Mouse (Mus musculus): ENCODE measurements at regions not wholly inside any gene's neighbourhood (a gene's known extent, or its start where the extent isn't known, plus 50 kb on each side); places are given as distances from the start of the nearest gene placed in this dataset.

GRCm38 (mm10) chr9:61144685-61145318, 227.4 kb upstream of the Tle3 start:
- no peaks in the 10 kb centered on the region for H3K36me3 ChIP-seq (ENCODE audit: control insufficient read depth, insufficient read depth, low read length)
- peak; percentile 61 for ATAC-seq
- no peaks in the 10 kb centered on the region for H3K4me1 ChIP-seq (ENCODE audit: control insufficient read depth, insufficient read depth, low read length)

GRCm38 (mm10) chr9:61145738-61146137, 226.4 kb upstream of the Tle3 start:
- Histone ChIP-seq H3K4me3 (ENCODE audit: low read depth, low read length) (no peak overlapping the region), H3K27me3 (replicated peaks; ENCODE audit: control insufficient read depth, insufficient read depth, low read length) (peaks cover 7% of the 10 kb centered on the region; the same call in 1 of the 2 replicates), H3K27ac (ENCODE audit: low read depth, low read length) (no peak overlapping the region), H3K4me1 (ENCODE audit: control insufficient read depth, insufficient read depth, low read length) (no peaks in the 10 kb centered on the region), H3K4me2 (ENCODE audit: low read length) (no peak overlapping the region), H3K36me3 (ENCODE audit: control insufficient read depth, insufficient read depth, low read length) (no peaks in the 10 kb centered on the region), H3K9me3 (replicated peaks; ENCODE audit: control insufficient read depth, low read length) (no peaks in the 10 kb centered on the region), H3K9ac (ENCODE audit: low read length) (no peak overlapping the region)
- 85% methylated on average over 8 of the region's 8 CpGs for WGBS
- no peak for ATAC-seq
- no peak for DNase-seq (ENCODE audit: low spot score)

More at GRCm38 (mm10) chr9:61144685-61145318, 227.4 kb upstream of the Tle3 start:
- 20% methylated on average over 11 of the region's 11 CpGs for WGBS
- no peak overlapping the region for H3K9ac ChIP-seq (ENCODE audit: low read length)
- H3K4me2 ChIP-seq (ENCODE audit: low read length) = no peak overlapping the region
- no peak overlapping the region for H3K27ac ChIP-seq (ENCODE audit: low read depth, low read length)
- H3K27me3 ChIP-seq (replicated peaks; ENCODE audit: control insufficient read depth, insufficient read depth, low read length) = peaks cover 7% of the 10 kb centered on the region; the same call in 1 of the 2 replicates
- no peaks in the 10 kb centered on the region for H3K9me3 ChIP-seq (replicated peaks; ENCODE audit: control insufficient read depth, low read length)
- peak; percentile 84 for DNase-seq (ENCODE audit: low spot score)
- H3K4me3 ChIP-seq (ENCODE audit: low read depth, low read length) = no peak overlapping the region

GRCm38 (mm10) chr9:61151201-61151600, 221.0 kb upstream of the Tle3 start:
- Histone ChIP-seq H3K4me2 (ENCODE audit: low read length) (no peak overlapping the region), H3K36me3 (ENCODE audit: control insufficient read depth, insufficient read depth, low read length) (no peaks in the 10 kb centered on the region), H3K27ac (ENCODE audit: low read depth, low read length) (no peak overlapping the region), H3K4me3 (ENCODE audit: low read depth, low read length) (no peak overlapping the region), H3K9me3 (replicated peaks; ENCODE audit: control insufficient read depth, low read length) (no peaks in the 10 kb centered on the region), H3K27me3 (replicated peaks; ENCODE audit: control insufficient read depth, insufficient read depth, low read length) (0 out of 2 replicates have a peak, but pooled peaks cover 9% of the 10 kb centered on the region), H3K9ac (ENCODE audit: low read length) (no peak overlapping the region), H3K4me1 (ENCODE audit: control insufficient read depth, insufficient read depth, low read length) (peaks cover 11% of the 10 kb centered on the region)
- ATAC-seq = no peak
- DNase-seq (ENCODE audit: low spot score) = no peak
- 79% methylated on average over 4 of the region's 4 CpGs for WGBS

- DNase-seq (ENCODE audit: low spot score) = no peak
- ATAC-seq = no peak
- Histone ChIP-seq H3K9ac (ENCODE audit: low read length) (no peak overlapping the region), H3K4me1 (ENCODE audit: control insufficient read depth, insufficient read depth, low read length) (peaks cover 11% of the 10 kb centered on the region), H3K4me3 (ENCODE audit: low read depth, low read length) (no peak overlapping the region), H3K36me3 (ENCODE audit: control insufficient read depth, insufficient read depth, low read length) (no peaks in the 10 kb centered on the region), H3K9me3 (replicated peaks; ENCODE audit: control insufficient read depth, low read length) (0 out of 2 replicates have a peak, but pooled peaks cover 2% of the 10 kb centered on the region), H3K27ac (ENCODE audit: low read depth, low read length) (no peak overlapping the region), H3K27me3 (replicated peaks; ENCODE audit: control insufficient read depth, insufficient read depth, low read length) (0 out of 2 replicates have a peak, but pooled peaks cover 6% of the 10 kb centered on the region), H3K4me2 (ENCODE audit: low read length) (no peak overlapping the region)
- 46% methylated on average over 12 of the region's 12 CpGs for WGBS
These were observed 220.2 kb upstream of the Tle3 start for GRCm38 (mm10) chr9:61151901-61152337.

- Histone ChIP-seq H3K4me2 (ENCODE audit: low read length) (no peak overlapping the region), H3K4me1 (ENCODE audit: control insufficient read depth, insufficient read depth, low read length) (peaks cover 13% of the 10 kb centered on the region), H3K36me3 (ENCODE audit: control insufficient read depth, insufficient read depth, low read length) (no peaks in the 10 kb centered on the region), H3K27me3 (replicated peaks; ENCODE audit: control insufficient read depth, insufficient read depth, low read length) (0 out of 2 replicates have a peak, but pooled peaks cover 10% of the 10 kb centered on the region), H3K4me3 (ENCODE audit: low read depth, low read length) (no peak overlapping the region), H3K27ac (ENCODE audit: low read depth, low read length) (no peak overlapping the region), H3K9ac (ENCODE audit: low read length) (no peak overlapping the region), H3K9me3 (replicated peaks; ENCODE audit: control insufficient read depth, low read length) (0 out of 2 replicates have a peak, but pooled peaks cover 3% of the 10 kb centered on the region)
- WGBS = 4% methylated on average over 6 of the region's 6 CpGs
- ATAC-seq (no peak), DNase-seq (ENCODE audit: low spot score) (peak; percentile 51)
These were observed 217.4 kb upstream of the Tle3 start for GRCm38 (mm10) chr9:61154721-61155120.

GRCm38 (mm10) chr9:61155851-61156250, 216.3 kb upstream of the Tle3 start:
- no peaks in the 10 kb centered on the region for H3K36me3 ChIP-seq (ENCODE audit: control insufficient read depth, insufficient read depth, low read length)
- H3K4me3 ChIP-seq (ENCODE audit: low read depth, low read length) = no peak overlapping the region
- no peak overlapping the region for H3K27ac ChIP-seq (ENCODE audit: low read depth, low read length)
- 69% methylated on average over 14 of the region's 14 CpGs for WGBS
- no peak overlapping the region for H3K9ac ChIP-seq (ENCODE audit: low read length)
- 0 out of 2 replicates have a peak, but pooled peaks cover 3% of the 10 kb centered on the region for H3K9me3 ChIP-seq (replicated peaks; ENCODE audit: control insufficient read depth, low read length)
- ATAC-seq (no peak), DNase-seq (ENCODE audit: low spot score) (no peak)
- H3K4me2 ChIP-seq (ENCODE audit: low read length) = no peak overlapping the region
- H3K4me1 ChIP-seq (ENCODE audit: control insufficient read depth, insufficient read depth, low read length) = peaks cover 13% of the 10 kb centered on the region
- 0 out of 2 replicates have a peak, but pooled peaks cover 10% of the 10 kb centered on the region for H3K27me3 ChIP-seq (replicated peaks; ENCODE audit: control insufficient read depth, insufficient read depth, low read length)

- H3K4me1 ChIP-seq (ENCODE audit: control insufficient read depth, insufficient read depth, low read length) = peaks cover 25% of the 10 kb centered on the region
- no peak overlapping the region for H3K27ac ChIP-seq (ENCODE audit: low read depth, low read length)
- no peak overlapping the region for H3K4me3 ChIP-seq (ENCODE audit: low read depth, low read length)
- ATAC-seq (no peak), DNase-seq (ENCODE audit: low spot score) (no peak)
- WGBS = 73% methylated on average over 10 of the region's 10 CpGs
- 0 out of 2 replicates have a peak, but pooled peaks cover 4% of the 10 kb centered on the region for H3K27me3 ChIP-seq (replicated peaks; ENCODE audit: control insufficient read depth, insufficient read depth, low read length)
- H3K9ac ChIP-seq (ENCODE audit: low read length) = no peak overlapping the region
- 0 out of 2 replicates have a peak, but pooled peaks cover 3% of the 10 kb centered on the region for H3K9me3 ChIP-seq (replicated peaks; ENCODE audit: control insufficient read depth, low read length)
- H3K36me3 ChIP-seq (ENCODE audit: control insufficient read depth, insufficient read depth, low read length) = no peaks in the 10 kb centered on the region
- no peak overlapping the region for H3K4me2 ChIP-seq (ENCODE audit: low read length)
These were observed 213.9 kb upstream of the Tle3 start for GRCm38 (mm10) chr9:61158192-61158770.

- Histone ChIP-seq H3K9ac (ENCODE audit: low read length) (no peak overlapping the region), H3K27ac (ENCODE audit: low read depth, low read length) (no peak overlapping the region), H3K4me3 (ENCODE audit: low read depth, low read length) (no peak overlapping the region), H3K4me1 (ENCODE audit: control insufficient read depth, insufficient read depth, low read length) (peaks cover 25% of the 10 kb centered on the region), H3K4me2 (ENCODE audit: low read length) (no peak overlapping the region), H3K9me3 (replicated peaks; ENCODE audit: control insufficient read depth, low read length) (0 out of 2 replicates have a peak, but pooled peaks cover 3% of the 10 kb centered on the region), H3K36me3 (ENCODE audit: control insufficient read depth, insufficient read depth, low read length) (no peaks in the 10 kb centered on the region), H3K27me3 (replicated peaks; ENCODE audit: control insufficient read depth, insufficient read depth, low read length) (0 out of 2 replicates have a peak, but pooled peaks cover 4% of the 10 kb centered on the region)
- WGBS = 35% methylated on average over 2 of the region's 2 CpGs
- peak; percentile 22 for DNase-seq (ENCODE audit: low spot score)
- ATAC-seq = no peak
These were observed 213.0 kb upstream of the Tle3 start for GRCm38 (mm10) chr9:61159159-61159558.

- Histone ChIP-seq H3K9ac (ENCODE audit: low read length) (no peak overlapping the region), H3K4me1 (ENCODE audit: control insufficient read depth, insufficient read depth, low read length) (peaks cover 22% of the 10 kb centered on the region), H3K4me3 (ENCODE audit: low read depth, low read length) (no peak overlapping the region), H3K27me3 (replicated peaks; ENCODE audit: control insufficient read depth, insufficient read depth, low read length) (0 out of 2 replicates have a peak, but pooled peaks cover 4% of the 10 kb centered on the region), H3K9me3 (replicated peaks; ENCODE audit: control insufficient read depth, low read length) (0 out of 2 replicates have a peak, but pooled peaks cover 3% of the 10 kb centered on the region), H3K27ac (ENCODE audit: low read depth, low read length) (no peak overlapping the region), H3K4me2 (ENCODE audit: low read length) (no peak overlapping the region), H3K36me3 (ENCODE audit: control insufficient read depth, insufficient read depth, low read length) (no peaks in the 10 kb centered on the region)
- no peak for ATAC-seq
- 85% methylated on average over 10 of the region's 10 CpGs for WGBS
- no peak for DNase-seq (ENCODE audit: low spot score)
These were observed 212.6 kb upstream of the Tle3 start for GRCm38 (mm10) chr9:61159616-61160015.
